Mouse (Mus musculus): Measurements from ENCODE around the gene Sart3.

GRCm38 (mm10) chr5:113703803-113704585 lies 68.3 kb downstream of the Sart3 start:
- no peak for TF ChIP-seq CTCF (IDR thresholded peaks at IDR 0.05)
- no peak for TF ChIP-seq POLR2A (IDR thresholded peaks at IDR 0.05; ENCODE audit: insufficient read depth, low read depth, low read length)
- TF ChIP-seq EP300 (IDR thresholded peaks at IDR 0.05; ENCODE audit: insufficient read depth, low read depth, low read length) = no peak
